Mouse (Mus musculus) megakaryocyte-erythroid progenitor cell, adult 5-6 weeks (primary cell): ENCODE results near the gene Sbk2. TPM values are rescaled to one million over a fixed set of nuclear protein-coding genes. Genes with fewer than 3 reads are reported as not detected.
"Not testable (repeated sequence)": the region's sequence is repeated elsewhere in the genome, so short reads cannot be mapped to it uniquely, and the experiment has no call there.

Source experiments
- ATAC-seq: replicated peaks from 2 replicates; pipeline ENCODE4 v1.8.0; 2016; ENCODE audit warnings: mild to moderate bottlenecking, inconsistent platforms; ENCODE audit not compliant: severe bottlenecking, poor library complexity, low FRiP score, low TSS enrichment
- total RNA-seq, 2 experiments: library from RNA; stranded (forward) in 1 of 2; stranded (reverse) in 1 of 2; fragments of 200-1000, 215-1000 nt in 1 of 2; fragments of >200 nt in 1 of 2; fragmentation: Nextera tagmentation in 1 of 2; gene quantifications; 2 replicates each; pipeline ENCODE4 v1.2.3; 2014 to 2017

Sbk2 gene
- 0.69 TPM in 1 of 2 replicates, not detected in the other for total RNA-seq (2014; fragmentation: Nextera tagmentation)
- not detected in 2 replicates for total RNA-seq (2017)

GRCm38 (mm10) chr7:4964272-4964671, at the start of gene Sbk2:
TSS of gene Sbk2 (minus strand) at chr7:4964406.
- peak; percentile 94 for ATAC-seq

- no peak for ATAC-seq
Measured at GRCm38 (mm10) chr7:5012681-5013513, 48.7 kb upstream of the Sbk2 start.

GRCm38 (mm10) chr7:5008229-5008628, 44.0 kb upstream of the Sbk2 start:
- no peak for ATAC-seq

- ATAC-seq = not testable (repeated sequence)
Measured at GRCm38 (mm10) chr7:5002876-5003275, 38.7 kb upstream of the Sbk2 start.

DNA sequence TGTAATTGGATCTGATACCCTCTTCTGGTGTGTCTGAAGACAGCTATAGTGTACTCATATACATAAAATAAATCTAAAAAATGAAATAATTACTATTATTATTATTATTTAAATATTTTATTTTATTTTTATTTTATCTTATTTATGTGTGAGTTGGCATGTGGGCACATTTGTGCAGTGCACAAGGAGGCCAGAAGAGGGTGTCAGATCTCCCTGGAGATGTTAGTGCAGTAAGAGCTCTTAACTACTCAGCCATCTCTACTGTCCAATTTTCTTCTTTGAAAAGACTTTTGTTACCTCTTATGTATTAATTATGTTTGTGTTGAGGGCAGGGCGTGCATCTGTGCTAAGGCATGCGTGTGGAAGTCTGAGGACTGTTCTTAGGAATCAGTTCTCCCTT, 35.7 kb upstream of the Sbk2 start:
- peak; percentile 49; the same call in 1 of the 2 replicates for ATAC-seq

- ATAC-seq = no peak
Measured at GRCm38 (mm10) chr7:4996934-4997333, 32.7 kb upstream of the Sbk2 start.

- peak; percentile 48; the same call in 1 of the 2 replicates for ATAC-seq
Measured at GRCm38 (mm10) chr7:4996003-4996895, 32.0 kb upstream of the Sbk2 start, which contains the start of gene Zfp579. TSS of gene Zfp579 (minus strand) at chr7:4996158.

GRCm38 (mm10) chr7:4995268-4996002, 31.2 kb upstream of the Sbk2 start:
- ATAC-seq = 0 out of 2 replicates have a peak, but pooled peaks have one; percentile 5

DNA sequence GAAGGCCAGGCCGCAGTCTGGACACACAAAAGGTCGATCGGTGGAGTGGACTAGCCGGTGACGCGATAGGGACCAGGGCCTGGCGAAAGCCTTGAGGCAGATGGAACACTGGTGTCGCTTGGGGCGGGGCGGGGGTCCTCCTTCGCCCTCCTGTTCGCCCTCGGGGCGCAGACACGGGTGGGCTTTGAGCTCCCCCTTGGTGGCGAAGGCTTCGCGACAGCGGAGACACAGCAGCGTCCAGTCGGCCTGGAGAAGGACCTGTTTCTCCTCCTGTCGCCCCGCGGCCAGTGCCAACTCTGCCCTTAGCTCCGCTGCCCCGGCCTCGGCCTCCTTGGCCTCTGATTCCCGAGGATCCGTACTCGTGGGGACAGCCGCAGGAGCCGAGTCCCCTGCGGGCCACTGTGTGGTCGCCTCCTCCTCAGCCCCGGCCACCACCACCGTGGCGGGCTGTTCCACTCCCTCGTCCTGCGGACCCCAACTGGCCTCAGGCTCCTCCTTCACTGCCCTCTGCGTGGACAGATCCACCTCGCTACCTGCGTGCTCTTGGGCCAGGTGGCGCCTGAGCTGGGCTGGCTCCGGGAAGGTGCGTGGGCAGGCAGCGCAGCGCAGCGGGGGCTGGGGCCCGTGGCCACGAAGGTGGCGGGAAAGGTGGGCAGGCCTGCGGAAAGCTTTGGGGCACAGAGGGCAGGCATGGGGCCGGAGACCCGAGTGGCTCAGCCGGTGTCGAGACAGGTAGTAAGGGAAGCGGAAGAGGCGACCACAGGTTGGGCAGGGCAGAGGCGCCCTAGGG, 30.0 kb upstream of the Sbk2 start:
- ATAC-seq = no peak

GRCm38 (mm10) chr7:4993347-4993998, 29.3 kb upstream of the Sbk2 start:
- no peak for ATAC-seq

DNA sequence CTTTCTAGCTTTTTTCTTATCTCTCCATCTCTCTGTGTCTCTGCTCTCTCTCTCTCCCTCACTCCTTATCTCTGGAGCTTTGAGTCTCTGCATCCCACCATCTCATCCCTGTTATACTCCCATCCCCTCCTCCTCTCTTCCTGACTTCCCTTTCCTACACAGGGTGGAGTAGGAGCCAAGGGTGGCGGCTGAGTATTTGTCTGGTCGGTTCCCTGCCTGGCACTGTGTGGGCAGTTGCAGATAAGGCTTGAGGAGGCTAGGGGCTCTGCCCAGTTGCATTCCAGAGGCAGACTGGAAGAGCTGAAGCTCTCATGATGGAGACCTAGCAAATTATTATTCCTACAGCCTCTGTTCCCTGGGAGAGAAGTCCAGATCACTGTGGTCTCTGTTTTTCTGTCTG, 24.0 kb upstream of the Sbk2 start:
- ATAC-seq = no peak

- no peak for ATAC-seq
Measured at GRCm38 (mm10) chr7:4976832-4977231, 12.6 kb upstream of the Sbk2 start.

- no peak for ATAC-seq
Measured at GRCm38 (mm10) chr7:4975455-4975854, 11.2 kb upstream of the Sbk2 start.

DNA sequence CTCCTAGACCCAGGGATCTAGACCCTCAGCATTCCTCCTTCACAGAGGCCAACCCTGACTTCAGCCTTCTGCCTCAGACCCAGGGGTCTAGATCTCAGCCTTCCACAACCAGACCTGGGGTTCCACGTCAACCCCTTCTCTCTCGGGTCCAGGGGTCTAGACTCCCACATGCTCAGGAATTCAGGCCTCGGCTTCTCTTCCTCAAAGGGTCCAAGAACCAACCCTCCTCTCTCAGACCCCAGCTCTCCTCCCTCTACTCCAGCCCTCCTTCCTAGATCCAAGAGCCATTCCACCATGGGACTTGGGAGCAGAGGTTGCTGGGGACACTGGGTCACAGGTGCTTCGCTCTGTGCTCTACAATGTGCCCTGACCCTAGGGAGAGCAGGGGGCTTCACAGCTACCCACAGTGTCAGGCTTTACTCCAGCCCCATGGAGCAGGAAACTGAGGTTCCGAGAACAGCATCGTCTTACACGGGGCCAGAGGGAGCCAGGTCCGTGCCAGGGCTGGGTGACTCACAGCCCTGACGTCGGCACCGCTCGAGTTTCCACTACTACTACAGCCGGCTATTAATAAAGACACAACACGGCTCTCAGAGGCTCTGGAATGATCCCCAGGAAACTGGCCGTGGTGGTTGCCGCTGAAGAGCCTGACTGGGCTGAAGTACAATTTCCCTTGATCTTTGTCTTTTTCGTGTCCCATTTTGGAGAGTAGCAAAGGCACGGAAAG, 8.3 kb upstream of the Sbk2 start:
- no peak for ATAC-seq

- ATAC-seq = no peak
Measured at GRCm38 (mm10) chr7:4971710-4972109, 7.5 kb upstream of the Sbk2 start.

GRCm38 (mm10) chr7:4971068-4971467, 6.9 kb upstream of the Sbk2 start, which contains the start of gene Sbk3:
TSS of gene Sbk3 (minus strand) at chr7:4971168.
- no peak for ATAC-seq

GRCm38 (mm10) chr7:4964988-4965387, 782 bp upstream of the Sbk2 start:
- no peak for ATAC-seq

DNA sequence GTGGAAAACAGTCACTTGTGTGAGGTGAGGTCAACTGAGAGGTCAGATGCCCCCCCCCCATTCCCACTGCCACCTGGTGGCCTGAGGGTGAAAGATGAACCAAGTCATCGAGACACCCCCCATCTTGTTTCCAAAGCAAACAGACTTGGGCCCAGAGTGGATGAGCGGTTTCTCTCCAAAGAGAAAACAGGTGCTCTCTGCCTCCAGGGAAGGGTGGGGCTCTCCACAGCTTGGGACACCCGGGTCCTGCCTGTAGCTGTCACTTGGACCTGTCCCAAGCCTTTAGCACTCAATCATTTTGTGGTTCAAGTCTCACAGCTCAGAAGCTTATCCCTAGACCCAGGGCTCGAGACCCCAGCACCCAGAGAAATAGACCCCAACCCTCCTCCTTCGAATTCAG, 679 bp downstream of the Sbk2 start:
- ATAC-seq = no peak
